Mouse (Mus musculus): ENCODE data around the gene Setd4. TPM values are rescaled to one million over a fixed set of nuclear protein-coding genes. Genes with fewer than 3 reads are reported as not detected.
"Not testable (repeated sequence)": the region's sequence is repeated elsewhere in the genome, so short reads cannot be mapped to it uniquely, and the experiment has no call there.

Gene Setd4
- under 1 TPM; 0.36 to 0.80 TPM for total RNA-seq (2021)
- long read RNA-seq, experiment 1, partial matches to known transcripts: 0 of 1 reads
- long read RNA-seq, experiment 1, other reads (novel, unspliced or antisense): 1 of 1 reads
- long read RNA-seq, experiment 2, partial matches to known transcripts: 0 of 2 reads
- long read RNA-seq, experiment 2, other reads (novel, unspliced or antisense): 2 of 2 reads

DNA sequence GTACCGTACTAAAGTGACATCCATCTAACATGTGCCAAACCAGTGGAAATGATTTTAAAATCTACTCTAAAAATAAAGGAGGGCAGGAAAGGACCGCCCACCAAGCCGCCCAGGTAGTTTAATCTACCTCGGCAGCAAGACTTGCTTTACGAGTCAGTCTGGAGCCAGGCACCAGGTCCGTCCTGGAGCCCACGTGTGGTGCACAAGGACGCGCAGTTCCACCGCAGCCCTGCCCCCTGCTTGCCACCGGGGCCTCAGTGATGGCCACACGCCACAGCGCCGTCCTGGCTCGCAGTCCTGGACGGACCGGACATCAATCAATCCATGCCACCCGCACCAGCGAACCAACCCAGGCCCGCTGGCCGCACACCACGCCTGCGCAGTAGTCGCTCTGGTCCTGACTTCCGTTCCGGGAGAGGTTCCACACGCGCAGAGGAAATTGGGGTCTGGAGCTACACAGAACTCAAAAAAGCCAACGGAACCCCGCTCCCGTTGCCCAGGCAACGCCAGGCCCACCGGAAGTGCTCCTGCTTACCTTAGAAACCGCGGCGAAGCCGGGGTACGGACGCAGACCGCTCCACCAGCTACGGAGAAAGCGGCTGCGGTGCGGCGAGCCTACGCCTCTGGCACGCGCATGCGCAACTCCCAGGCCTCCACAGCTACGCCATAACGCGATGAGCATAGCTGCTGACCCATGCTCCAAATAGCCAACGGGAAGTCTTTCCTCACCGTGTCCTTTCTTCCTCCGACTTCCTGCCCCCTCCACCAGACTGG is at the start of gene Setd4:
Setd4 (minus strand) TSS at position 625 of the 774 bp plus-strand sequence.
- DNase-seq: peak; percentile 93

GRCm38 (mm10) chr16:93648441-93649183 is 44.7 kb upstream of the Setd4 start:
- DNase-seq: no peak

DNA sequence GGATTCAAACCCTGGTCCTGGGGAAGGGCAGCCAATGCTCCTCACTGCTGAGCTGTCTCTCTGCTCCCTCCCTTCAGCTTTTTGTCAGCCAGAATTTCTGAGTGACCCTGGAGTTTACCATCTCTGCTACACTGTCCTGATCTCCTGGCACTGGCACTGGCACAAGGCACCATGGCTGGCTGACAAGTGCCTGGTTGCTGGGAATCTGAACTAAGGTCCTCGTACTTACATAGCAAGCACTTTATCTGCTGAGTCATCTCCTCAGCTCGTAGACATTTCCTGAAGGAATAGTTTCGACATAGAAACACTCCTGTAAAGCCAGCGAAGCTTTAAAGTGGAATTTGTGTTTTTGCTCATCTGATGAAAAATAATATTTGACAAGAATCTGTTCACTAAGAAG is 40.1 kb upstream of the Setd4 start:
- DNase-seq: peak; percentile 7

- no peak for DNase-seq
These were observed 24.0 kb upstream of the Setd4 start, which contains the start of gene Gm5678 for GRCm38 (mm10) chr16:93627761-93628400. Gm5678 (plus strand) TSS chr16:93628097.

DNA sequence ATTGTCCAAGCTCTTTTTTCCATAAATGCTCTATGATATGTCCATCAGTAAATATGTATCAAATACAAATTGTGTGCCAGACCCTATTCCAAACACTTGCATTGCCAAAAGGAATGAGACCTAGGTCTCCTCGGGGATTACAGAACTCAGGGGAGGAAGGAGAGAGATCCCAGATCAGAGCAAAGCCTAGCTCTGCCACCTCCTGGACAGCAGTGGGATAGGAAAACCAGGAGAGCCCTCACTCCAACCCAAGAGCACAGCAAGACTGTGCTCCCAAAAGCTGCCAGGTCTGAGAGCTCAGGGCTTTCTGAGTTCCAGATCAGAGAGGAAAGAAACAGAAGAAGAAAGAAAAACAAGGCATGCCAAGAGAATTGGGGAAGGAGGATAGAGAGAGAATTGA is 22.9 kb upstream of the Setd4 start:
- DNase-seq: no peak

DNA sequence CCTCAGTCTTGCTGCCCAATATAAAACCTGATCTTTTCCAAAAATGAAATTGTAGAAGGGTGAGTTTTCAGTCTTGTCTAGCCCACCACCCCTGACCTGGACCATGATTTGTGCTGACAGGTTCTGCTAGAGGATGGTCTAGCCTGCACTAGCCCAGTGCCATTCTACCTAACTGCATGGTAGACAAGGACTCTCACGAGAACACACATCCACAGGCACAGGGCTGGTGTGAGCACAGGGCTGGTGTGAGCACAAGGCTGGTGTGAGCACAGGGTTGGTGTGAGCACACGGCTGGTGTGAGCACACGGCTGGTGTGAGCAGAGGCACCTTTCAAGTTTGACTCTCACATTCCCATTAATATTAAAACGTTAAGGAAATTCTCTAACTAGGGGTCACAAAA is 20.8 kb upstream of the Setd4 start:
- no peak for DNase-seq

GRCm38 (mm10) chr16:93623759-93624158 is 19.9 kb upstream of the Setd4 start:
- not testable (repeated sequence) for DNase-seq

DNA sequence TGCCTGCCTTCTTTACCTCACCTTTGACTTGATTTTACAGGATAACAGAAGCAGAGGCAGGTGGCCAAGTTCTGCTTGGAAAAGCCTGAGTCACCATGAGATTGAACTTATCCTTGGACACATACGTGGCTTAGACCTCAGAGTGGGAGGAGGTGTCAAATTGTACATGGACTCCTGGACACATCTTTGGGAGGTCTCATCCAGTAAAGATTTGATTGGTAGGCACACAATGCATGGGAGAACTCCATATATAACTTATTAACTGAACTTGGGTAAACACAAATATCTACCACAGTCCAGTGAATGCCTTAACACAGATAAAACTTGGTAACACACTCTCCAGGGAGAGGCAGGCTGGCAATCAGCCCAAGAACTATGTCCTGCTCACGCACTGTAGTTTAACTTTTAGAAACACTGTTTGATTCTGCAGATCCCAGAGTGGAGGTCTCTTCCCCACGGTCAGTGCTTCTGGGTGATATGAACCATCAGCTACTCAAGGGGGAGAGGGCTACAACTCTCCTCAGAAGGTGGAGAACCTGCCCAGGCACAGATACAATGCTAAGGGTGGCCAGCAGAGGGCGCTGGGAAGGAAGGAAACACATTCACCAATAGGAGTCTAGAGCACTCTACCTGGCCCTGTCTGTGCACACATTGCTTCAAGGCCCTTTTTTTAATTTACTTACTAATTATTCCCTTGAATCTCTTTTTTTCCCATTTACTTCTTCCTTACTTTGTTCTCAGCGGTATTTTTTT is 11.4 kb upstream of the Setd4 start:
- DNase-seq: no peak

DNA sequence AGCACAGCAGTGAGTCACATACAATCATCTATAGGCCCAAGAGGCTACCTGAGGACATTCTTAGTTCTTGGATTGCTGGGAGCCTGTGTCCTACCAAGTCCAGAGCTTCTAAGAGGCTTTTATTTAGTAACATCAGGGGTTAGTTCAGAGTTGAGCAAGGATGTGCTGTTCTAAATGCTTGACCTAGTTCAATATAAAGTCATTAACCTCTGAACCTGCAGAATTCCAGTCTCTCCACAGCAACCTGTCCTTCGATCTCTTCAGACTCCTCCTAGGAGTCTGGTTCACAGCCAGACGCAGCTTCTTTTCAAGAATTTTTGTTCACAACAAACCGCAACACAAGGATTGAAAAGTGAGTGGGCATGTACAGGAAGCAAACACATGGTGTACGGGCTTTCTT is 7.1 kb upstream of the Setd4 start:
- no peak for DNase-seq

DNA sequence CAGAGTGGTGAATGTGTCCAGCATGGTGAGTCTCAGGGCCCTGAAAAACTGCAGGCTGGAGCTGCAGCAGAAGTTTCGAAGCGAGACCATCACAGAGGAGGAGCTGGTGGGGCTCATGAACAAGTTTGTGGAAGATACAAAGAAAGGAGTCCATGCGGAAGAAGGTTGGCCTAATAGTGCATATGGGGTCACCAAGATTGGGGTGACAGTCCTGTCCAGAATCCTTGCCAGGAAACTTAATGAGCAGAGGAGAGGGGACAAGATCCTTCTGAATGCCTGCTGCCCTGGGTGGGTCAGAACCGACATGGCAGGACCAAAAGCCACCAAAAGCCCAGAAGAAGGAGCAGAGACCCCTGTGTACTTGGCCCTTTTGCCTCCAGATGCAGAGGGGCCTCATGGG is 5.9 kb upstream of the Setd4 start:
- DNase-seq: no peak

GRCm38 (mm10) chr16:93608731-93609130 is 4.9 kb upstream of the Setd4 start:
- DNase-seq: no peak

- peak; percentile 82 for DNase-seq
These were observed 3.8 kb upstream of the Setd4 start for GRCm38 (mm10) chr16:93607669-93608101.

DNA sequence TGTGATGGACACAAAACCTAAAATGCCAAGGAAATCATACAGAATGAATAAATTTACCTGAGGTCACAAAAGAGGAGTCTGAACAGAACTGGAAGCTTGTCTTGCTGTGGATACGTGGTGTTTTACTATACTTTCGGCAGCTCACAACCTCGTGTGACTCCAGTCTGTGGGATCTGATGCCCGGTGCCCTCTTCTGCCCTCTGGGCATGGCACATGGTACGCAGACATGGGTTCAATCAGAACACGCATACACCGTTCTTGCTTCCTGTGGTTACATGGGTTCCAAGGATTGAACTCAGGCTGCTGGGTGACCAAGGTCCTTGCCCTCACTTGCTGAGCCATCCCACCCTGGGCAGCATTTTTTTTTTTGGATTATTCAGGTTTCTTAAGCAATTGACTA is 2.3 kb upstream of the Setd4 start:
- DNase-seq: no peak

DNA sequence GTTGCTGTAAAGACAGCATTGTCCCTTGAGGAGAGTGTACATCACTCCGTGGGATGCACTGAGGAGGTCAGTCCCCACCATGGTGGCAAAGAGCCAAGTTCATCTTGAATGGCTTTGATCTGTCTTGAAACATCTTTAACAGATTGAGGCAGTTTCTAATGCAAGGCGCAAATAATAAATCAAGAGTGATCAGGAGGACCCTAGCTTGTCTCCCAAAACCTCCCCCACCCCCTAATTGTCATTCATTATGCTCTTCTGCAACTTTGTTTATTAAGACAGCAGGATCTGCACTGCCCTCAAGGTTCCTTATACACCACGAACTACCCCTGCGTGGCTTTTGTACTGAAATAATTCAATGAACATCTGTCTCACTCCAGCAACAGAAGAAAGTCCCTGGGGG is 1.7 kb upstream of the Setd4 start, which contains the start of gene Cbr1:
Cbr1 (plus strand) TSS at position 301 of the 400 bp plus-strand sequence.
- DNase-seq: no peak

- no peak for DNase-seq
These were observed 662 bp upstream of the Setd4 start for GRCm38 (mm10) chr16:93604481-93604969.

DNA sequence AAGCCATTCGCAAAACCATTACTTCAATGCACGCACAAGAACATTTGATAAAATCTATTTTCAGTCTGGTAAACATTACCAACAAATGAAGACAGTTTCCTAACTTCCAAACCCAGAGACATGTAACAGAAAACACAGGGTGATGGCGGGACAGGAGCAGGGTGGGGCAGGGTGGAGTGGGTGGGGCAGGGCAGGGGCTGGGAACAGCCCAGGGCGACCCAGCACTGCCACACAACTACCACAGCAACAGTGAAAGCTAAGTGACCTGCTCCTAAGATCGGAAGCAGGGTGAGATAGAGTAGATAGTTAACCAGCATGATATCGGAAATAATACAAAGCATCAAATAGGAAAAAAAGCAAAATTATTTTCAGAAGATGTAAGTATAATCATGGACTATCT is 4.4 kb downstream of the Setd4 start:
- no peak for DNase-seq

DNA sequence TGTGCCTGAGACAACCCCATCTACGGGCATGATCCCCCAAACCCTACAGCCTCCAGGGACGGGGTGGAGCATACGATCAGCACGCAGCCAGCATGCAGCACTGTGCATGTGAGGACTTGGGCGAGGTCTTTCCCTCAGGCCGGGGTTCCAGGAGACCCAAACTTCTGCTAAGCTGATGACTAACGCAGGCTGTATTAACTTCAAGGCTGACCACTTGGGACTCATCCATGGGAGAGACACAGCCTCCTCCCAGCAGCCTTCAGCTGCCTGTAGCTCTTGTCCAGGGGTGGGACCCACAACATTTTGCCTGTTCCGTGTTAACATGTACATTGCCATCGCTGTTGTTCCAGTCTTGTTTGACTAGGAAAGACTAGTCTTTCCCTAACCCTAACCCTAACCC is 6.3 kb downstream of the Setd4 start:
- no peak for DNase-seq

GRCm38 (mm10) chr16:93596807-93597206 is 7.1 kb downstream of the Setd4 start:
- no peak for DNase-seq

DNA sequence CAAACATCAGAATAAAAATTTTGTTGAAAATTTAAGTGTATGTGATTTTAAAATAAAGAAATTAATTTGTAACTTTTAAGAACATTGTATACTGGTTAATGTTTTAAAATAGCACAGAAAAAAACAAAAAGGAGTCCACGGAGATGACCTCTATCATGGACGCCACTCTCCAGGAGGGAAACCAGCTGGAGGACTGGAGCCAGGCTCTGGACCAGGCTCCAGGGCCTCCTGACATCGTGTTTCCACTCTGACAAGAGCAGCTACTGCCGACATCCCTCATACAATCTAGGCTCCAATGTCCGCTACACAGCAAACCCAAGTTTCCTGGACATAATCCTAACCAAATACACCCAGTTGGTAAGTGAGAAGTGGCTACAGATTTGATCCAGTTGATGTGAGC is 8.1 kb downstream of the Setd4 start:
- no peak for DNase-seq

DNA sequence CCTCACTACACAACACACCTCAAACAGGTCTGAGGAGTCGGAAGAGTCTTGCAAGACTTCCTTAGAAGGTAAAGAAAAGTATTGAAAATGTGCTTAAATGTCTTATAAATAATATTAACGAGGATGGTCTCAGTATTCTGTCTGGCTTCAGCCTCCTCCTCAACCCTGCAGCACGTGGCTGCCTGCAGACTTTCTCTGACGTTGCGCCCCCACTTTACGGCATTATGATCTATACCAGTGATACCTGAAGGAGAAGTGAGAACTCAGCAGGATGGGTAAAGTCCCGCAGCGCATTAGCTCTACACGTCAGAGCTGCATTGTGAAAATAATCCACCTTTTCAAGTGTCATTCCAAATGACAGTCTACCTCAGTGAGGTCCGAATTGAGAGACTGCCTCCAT is 9.4 kb downstream of the Setd4 start:
- DNase-seq: no peak

GRCm38 (mm10) chr16:93593406-93593805 is 10.5 kb downstream of the Setd4 start:
- no peak for DNase-seq

DNA sequence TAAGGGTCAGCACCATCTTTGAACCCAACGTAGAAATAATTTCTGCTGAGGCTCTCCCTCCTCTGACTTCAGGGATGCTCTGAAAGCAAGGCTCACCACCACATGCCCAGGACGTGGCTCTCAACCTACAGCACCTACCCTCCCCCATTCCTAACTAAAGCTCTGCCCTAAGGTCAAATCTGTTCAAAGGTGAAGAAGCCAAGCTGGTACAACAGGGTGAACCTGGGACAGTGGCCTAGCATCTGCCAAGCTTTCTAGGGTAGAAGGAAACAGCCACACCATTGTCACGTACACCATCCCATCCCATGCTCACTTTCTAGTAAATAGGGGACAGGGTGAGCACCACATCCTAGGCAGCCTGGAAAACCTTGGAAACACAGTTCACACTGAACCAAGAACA is 11.2 kb downstream of the Setd4 start:
- DNase-seq: no peak
